Mouse (Mus musculus) midbrain, embryonic 14.5 days (tissue): ENCODE measurements around the gene Olfr1393. TPM values are rescaled to one million over a fixed set of nuclear protein-coding genes. Genes with fewer than 3 reads are reported as not detected.

ENCODE experiments used
- ATAC-seq: fragments of 200-750 bp; cut with Nextera tagmentation; 2 replicates; pipeline ENCODE4 v1.8.0; 2017; ENCODE audit warnings: moderate number of reproducible peaks, moderate library complexity; ENCODE audit not compliant: low FRiP score, low TSS enrichment
- DNase-seq: peaks from one replicate; pipeline ENCODE4 v3.0.0-alpha.2; 2015
- H3K27ac ChIP-seq: fragments of 300-500 bp; sonication (generic); replicated peaks from 2 replicates; pipeline ENCODE4 v1.5.1; 2014; ENCODE audit warnings: mild to moderate bottlenecking, low read depth, low read length, moderate library complexity
- H3K27me3 ChIP-seq: fragments of 300-500 bp; sonication (generic); 2 replicates; pipeline ENCODE4 v1.6.1; 2014; ENCODE audit warnings: low read length, control low read depth, mixed read lengths; ENCODE audit not compliant: control insufficient read depth, insufficient read depth
- H3K36me3 ChIP-seq: fragments of 300-500 bp; sonication (generic); 2 replicates; pipeline ENCODE4 v1.6.1; 2014; ENCODE audit warnings: low read length, control low read depth; ENCODE audit not compliant: control insufficient read depth, insufficient read depth
- H3K4me1 ChIP-seq: fragments of 300-500 bp; sonication (generic); 2 replicates; pipeline ENCODE4 v1.6.1; 2014; ENCODE audit warnings: mild to moderate bottlenecking, antibody characterized with exemption, low read length, control low read depth; ENCODE audit not compliant: control insufficient read depth, insufficient read depth
- H3K4me2 ChIP-seq: fragments of 300-500 bp; sonication (generic); 2 replicates; pipeline ENCODE4 v1.6.1; 2014; ENCODE audit warnings: mild to moderate bottlenecking, low read length, moderate library complexity
- H3K4me3 ChIP-seq: fragments of 300-500 bp; sonication (generic); replicated peaks from 2 replicates; pipeline ENCODE4 v1.5.1; 2014; ENCODE audit warnings: low read depth, low read length
- H3K9ac ChIP-seq: fragments of 300-500 bp; sonication (generic); replicated peaks from 2 replicates; pipeline ENCODE4 v1.6.1; 2014; ENCODE audit warnings: mild to moderate bottlenecking, low read length, moderate library complexity
- H3K9me3 ChIP-seq: fragments of 300-500 bp; sonication (generic); 2 replicates; pipeline ENCODE4 v1.6.1; 2016; ENCODE audit warnings: low read length, control low read depth, mixed read lengths; ENCODE audit not compliant: control insufficient read depth
- WGBS: fragments of 180-500 bp; shearing (Covaris S2); extraction: QIAGEN DNeasy Blood & Tissue Kit; methylation state at CpG from one replicate; pipeline ENCODE4 v1.1.7; 2014; 5-methylcytosine and 5-hydroxymethylcytosine counted together
- polyA plus RNA-seq: library from polyadenylated mRNA; unstranded; fragments of >200 nt; fragmentation: Nextera tagmentation; extraction: Ambion mirVana; gene quantifications from 2 replicates; pipeline ENCODE4 v1.2.1, GENCODE M21; 2014

The Olfr1393 gene
- polyA plus RNA-seq, 1 experiment from 2014 or later, result 0.22 TPM

- H3K27me3 ChIP-seq, result no peaks in the 10 kb centered on the region
- DNase-seq (no peak), ATAC-seq (no peak)
- H3K9ac ChIP-seq, result no peak overlapping the region
- H3K4me2 ChIP-seq, result no peak overlapping the region
- 95% methylated on average over 21 of the region's 21 CpGs for WGBS
- peaks cover 19% of the 10 kb centered on the region for H3K36me3 ChIP-seq
- H3K9me3 ChIP-seq, result no peaks in the 10 kb centered on the region
- H3K4me1 ChIP-seq, result no peaks in the 10 kb centered on the region
- H3K27ac ChIP-seq, result no peak overlapping the region
- no peak overlapping the region for H3K4me3 ChIP-seq
Measured at GRCm38 (mm10) chr11:49260598-49261312, 17.3 kb upstream of the Olfr1393 start.

GRCm38 (mm10) chr11:49261313-49261855 is 16.7 kb upstream of the Olfr1393 start:
- no peaks in the 10 kb centered on the region for H3K9me3 ChIP-seq
- DNase-seq, result no peak
- no peak overlapping the region for H3K4me2 ChIP-seq
- no peak overlapping the region for H3K4me3 ChIP-seq
- H3K4me1 ChIP-seq, result no peaks in the 10 kb centered on the region
- no peaks in the 10 kb centered on the region for H3K27me3 ChIP-seq
- H3K36me3 ChIP-seq, result peaks cover 19% of the 10 kb centered on the region
- no peak for ATAC-seq
- H3K9ac ChIP-seq, result no peak overlapping the region
- WGBS, result 93% methylated on average over 14 of the region's 14 CpGs
- no peak overlapping the region for H3K27ac ChIP-seq

GRCm38 (mm10) chr11:49262286-49262685 is 15.8 kb upstream of the Olfr1393 start:
- H3K4me1 ChIP-seq, result no peaks in the 10 kb centered on the region
- H3K4me2 ChIP-seq, result no peak overlapping the region
- ATAC-seq (no peak), DNase-seq (no peak)
- H3K27me3 ChIP-seq, result no peaks in the 10 kb centered on the region
- H3K27ac ChIP-seq, result no peak overlapping the region
- no peaks in the 10 kb centered on the region for H3K9me3 ChIP-seq
- WGBS, result 89% methylated on average over 5 of the region's 5 CpGs
- peaks cover 19% of the 10 kb centered on the region for H3K36me3 ChIP-seq
- H3K9ac ChIP-seq, result no peak overlapping the region
- H3K4me3 ChIP-seq, result no peak overlapping the region

- 96% methylated on average over 6 of the region's 6 CpGs for WGBS
- H3K27ac ChIP-seq, result no peak overlapping the region
- no peak overlapping the region for H3K4me3 ChIP-seq
Measured at GRCm38 (mm10) chr11:49263149-49263548, 15.0 kb upstream of the Olfr1393 start.

GRCm38 (mm10) chr11:49264081-49264480 is 14.0 kb upstream of the Olfr1393 start:
- whole genome bisulfite sequencing, result 84% methylated on average over 7 of the region's 7 CpGs
- H3K9ac ChIP-seq, result no peak overlapping the region
- no peak overlapping the region for H3K27ac ChIP-seq
- ATAC-seq (no peak), DNase-seq (no peak)
- H3K4me2 ChIP-seq, result no peak overlapping the region
- no peaks in the 10 kb centered on the region for H3K9me3 ChIP-seq
- H3K4me3 ChIP-seq, result no peak overlapping the region
- no peaks in the 10 kb centered on the region for H3K27me3 ChIP-seq
- H3K4me1 ChIP-seq, result no peaks in the 10 kb centered on the region
- H3K36me3 ChIP-seq, result peaks cover 19% of the 10 kb centered on the region

More at GRCm38 (mm10) chr11:49263149-49263548, 15.0 kb upstream of the Olfr1393 start:
- no peaks in the 10 kb centered on the region for H3K27me3 ChIP-seq
- no peaks in the 10 kb centered on the region for H3K9me3 ChIP-seq
- no peak overlapping the region for H3K4me2 ChIP-seq
- no peak for DNase-seq
- peaks cover 19% of the 10 kb centered on the region for H3K36me3 ChIP-seq
- no peak overlapping the region for H3K9ac ChIP-seq
- no peak for ATAC-seq
- no peaks in the 10 kb centered on the region for H3K4me1 ChIP-seq

GRCm38 (mm10) chr11:49264622-49265021 is 13.5 kb upstream of the Olfr1393 start:
- Histone ChIP-seq H3K36me3 (peaks cover 19% of the 10 kb centered on the region), H3K4me3 (no peak overlapping the region), H3K4me1 (no peaks in the 10 kb centered on the region), H3K27me3 (no peaks in the 10 kb centered on the region), H3K27ac (no peak overlapping the region), H3K9ac (no peak overlapping the region), H3K9me3 (no peaks in the 10 kb centered on the region), H3K4me2 (no peak overlapping the region)
- ATAC-seq (no peak), DNase-seq (no peak)
- WGBS, result 78% methylated on average over 11 of the region's 11 CpGs

GRCm38 (mm10) chr11:49265101-49265500 is 13.0 kb upstream of the Olfr1393 start:
- H3K27ac ChIP-seq, result no peak overlapping the region
- no peaks in the 10 kb centered on the region for H3K9me3 ChIP-seq
- WGBS, result 81% methylated on average over 8 of the region's 8 CpGs
- peaks cover 19% of the 10 kb centered on the region for H3K36me3 ChIP-seq
- no peaks in the 10 kb centered on the region for H3K4me1 ChIP-seq
- no peak overlapping the region for H3K9ac ChIP-seq
- H3K27me3 ChIP-seq, result no peaks in the 10 kb centered on the region
- no peak for DNase-seq
- H3K4me2 ChIP-seq, result no peak overlapping the region
- no peak overlapping the region for H3K4me3 ChIP-seq
- ATAC-seq, result no peak

- Histone ChIP-seq H3K4me1 (no peaks in the 10 kb centered on the region), H3K27ac (no peak overlapping the region), H3K27me3 (no peaks in the 10 kb centered on the region), H3K4me2 (no peak overlapping the region), H3K36me3 (peaks cover 6% of the 10 kb centered on the region), H3K9ac (no peak overlapping the region), H3K4me3 (no peak overlapping the region), H3K9me3 (no peaks in the 10 kb centered on the region)
- DNase-seq, result no peak
- ATAC-seq, result no peak
- 90% methylated on average over 6 of the region's 6 CpGs for WGBS
Measured at GRCm38 (mm10) chr11:49266671-49267070, 11.4 kb upstream of the Olfr1393 start.

- Histone ChIP-seq H3K4me3 (no peak overlapping the region), H3K4me1 (no peaks in the 10 kb centered on the region), H3K36me3 (no peaks in the 10 kb centered on the region; the same call in 1 of the 2 replicates), H3K9ac (no peak overlapping the region), H3K27ac (no peak overlapping the region), H3K4me2 (no peak overlapping the region), H3K9me3 (no peaks in the 10 kb centered on the region), H3K27me3 (no peaks in the 10 kb centered on the region)
- ATAC-seq (no peak), DNase-seq (no peak)
- WGBS, result 88% methylated on average over 10 of the region's 10 CpGs
Measured at GRCm38 (mm10) chr11:49267316-49267715, 10.8 kb upstream of the Olfr1393 start.
